In the genomic region with DNA sequence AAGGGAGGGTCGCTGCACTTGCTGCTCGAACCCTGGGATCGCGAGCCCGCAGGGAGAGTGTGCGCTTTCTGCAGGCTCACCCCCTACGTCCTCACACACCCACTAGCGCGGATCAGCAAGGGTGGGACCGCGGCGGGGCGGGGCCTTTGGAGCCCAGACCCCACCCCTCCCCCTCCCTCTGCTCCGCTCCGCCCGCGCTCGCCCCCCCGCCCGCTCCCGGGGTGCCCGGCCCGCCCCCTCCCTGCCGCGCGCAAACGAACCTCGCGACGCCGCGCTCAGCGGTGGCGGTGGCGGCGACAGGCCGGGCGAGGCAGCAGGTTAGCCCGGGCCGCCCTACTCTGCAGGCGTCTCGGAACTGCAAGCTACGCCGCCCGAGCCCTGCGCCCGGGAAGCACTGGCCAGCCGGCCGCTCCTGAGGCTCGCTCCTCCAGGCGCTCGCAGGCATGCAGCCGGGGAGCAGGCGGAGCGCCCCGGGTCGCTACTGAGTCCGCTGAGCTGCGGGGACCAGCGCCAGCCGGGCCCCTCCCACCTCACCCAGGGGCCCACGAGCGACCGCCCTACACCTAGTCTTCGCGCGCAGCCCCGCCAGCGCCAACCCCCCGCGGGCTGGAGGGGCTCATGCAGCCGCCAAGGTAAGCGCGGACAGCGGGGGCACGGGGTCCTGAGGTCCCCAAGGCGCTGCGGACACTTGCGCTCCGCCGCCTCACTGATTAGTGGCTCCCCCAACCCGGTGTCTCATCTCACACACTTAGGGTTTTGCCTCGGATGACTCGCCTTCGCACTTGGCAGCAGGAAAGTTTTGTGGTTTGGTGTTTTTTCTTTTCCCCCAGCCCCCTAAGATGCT, we compare ENCODE assay signal across 8 mouse cellular contexts. TPM values are rescaled to one million over a fixed set of nuclear protein-coding genes. Genes with fewer than 3 reads are reported as not detected.
DNase-seq lines count a peak whose midpoint lies in the region; ATAC-seq and TF ChIP-seq lines count a peak whose summit lies in the region.

A gene (plus strand): TSS at position 253 of the 844 bp plus-strand sequence.

- no peak for TF ChIP-seq CTCF in E14TG2a.4 (conservative IDR thresholded peaks at IDR 0.05; ENCODE audit: low read length)
- TF ChIP-seq CTCF in lung, adult 2 months (IDR thresholded peaks at IDR 0.05; ENCODE audit: insufficient read depth, low read length), result no peak

- H3K4me1 ChIP-seq in E14TG2a.4 (replicated peaks; ENCODE audit: low read depth, low read length), result peaks cover 53% of the 10 kb centered on the region
- H3K4me1 ChIP-seq in forebrain, embryonic 12.5 days, result peaks cover 62% of the 10 kb centered on the region
- peaks cover 17% of the 10 kb centered on the region for H3K4me1 ChIP-seq in heart, embryonic 16.5 days (ENCODE audit: control insufficient read depth, insufficient read depth, low read length)
- H3K4me1 ChIP-seq in lung, adult 2 months (ENCODE audit: control insufficient read depth, insufficient read depth, low read length), result 0 out of 2 replicates have a peak, but pooled peaks cover 2% of the 10 kb centered on the region

- H3K27ac ChIP-seq in forebrain, embryonic 12.5 days, result peak within 1 kb of the TSS; percentile 95
- no peak within 1 kb of the TSS for H3K27ac ChIP-seq in heart, embryonic 16.5 days (ENCODE audit: low read length)

- H3K36me3 ChIP-seq in E14TG2a.4 (ENCODE audit: insufficient read depth, low read length), result no peaks in the 10 kb centered on the region
- no peaks in the 10 kb centered on the region for H3K36me3 ChIP-seq in forebrain, embryonic 12.5 days (replicated peaks)
- no peaks in the 10 kb centered on the region for H3K36me3 ChIP-seq in heart, embryonic 16.5 days (ENCODE audit: control insufficient read depth, insufficient read depth)

- TF ChIP-seq POLR2A in lung, adult 2 months (IDR thresholded peaks at IDR 0.05; ENCODE audit: borderline replicate concordance, extremely low read depth, low read depth, low read length), result peak; percentile 28; the same call in 1 of the 2 replicates

- H3K4me3 ChIP-seq in E14TG2a.4 (replicated peaks; ENCODE audit: low read length), result peak within 1 kb of the TSS; percentile 83
- peak within 1 kb of the TSS; percentile 86 for H3K4me3 ChIP-seq in forebrain, embryonic 12.5 days (replicated peaks)
- peak within 1 kb of the TSS; percentile 66 for H3K4me3 ChIP-seq in heart, embryonic 16.5 days (ENCODE audit: low read length)
- peak within 1 kb of the TSS; percentile 73 for H3K4me3 ChIP-seq in lung, adult 2 months (replicated peaks; ENCODE audit: extremely low read depth, low read depth, low read length)

- H3K9ac ChIP-seq in forebrain, embryonic 12.5 days, result peak within 1 kb of the TSS; percentile 94
- peak within 1 kb of the TSS; percentile 76 for H3K9ac ChIP-seq in heart, embryonic 16.5 days (ENCODE audit: low read length)

- peak; percentile 90 for ATAC-seq in forebrain, embryonic 12.5 days (ENCODE audit: low FRiP score)
- ATAC-seq in heart, embryonic 16.5 days (replicated peaks; ENCODE audit: extremely low read depth, insufficient read depth, low FRiP score), result peak; percentile 64

- peaks cover 17% of the 10 kb centered on the region for H3K9me3 ChIP-seq in E14TG2a.4 (ENCODE audit: low read length)
- no peaks in the 10 kb centered on the region for H3K9me3 ChIP-seq in forebrain, embryonic 12.5 days
- no peaks in the 10 kb centered on the region for H3K9me3 ChIP-seq in heart, embryonic 16.5 days (replicated peaks; ENCODE audit: control insufficient read depth, low read length)

- H3K27me3 ChIP-seq in E14TG2a.4 (ENCODE audit: insufficient read depth, low read length), result peaks cover 95% of the 10 kb centered on the region
- peaks cover 27% of the 10 kb centered on the region for H3K27me3 ChIP-seq in forebrain, embryonic 12.5 days
- H3K27me3 ChIP-seq in heart, embryonic 16.5 days (ENCODE audit: control insufficient read depth, insufficient read depth, low read length), result peaks cover 61% of the 10 kb centered on the region

- WGBS in forebrain, embryonic 12.5 days, result under 1% methylated on average over 63 of the region's 85 CpGs
- 2% methylated on average over 50 of the region's 85 CpGs for WGBS in heart, embryonic 16.5 days
- under 1% methylated on average over 85 of the region's 85 CpGs for WGBS in large intestine, adult 2 months
- WGBS in lung, adult 2 months, result 1% methylated on average over 70 of the region's 85 CpGs

- H3K4me2 ChIP-seq in forebrain, embryonic 12.5 days, result peak within 1 kb of the TSS; percentile 92
- peak within 1 kb of the TSS; percentile 99 for H3K4me2 ChIP-seq in heart, embryonic 16.5 days (ENCODE audit: low read depth, low read length)

- DNase-seq in adrenal gland, postnatal 10 days, result peak; percentile 68
- DNase-seq in large intestine, adult 2 months (ENCODE audit: low read depth, low spot score), result no peak
- peak; percentile 56 for DNase-seq in lung, adult 2 months
- DNase-seq in right cerebral cortex, postnatal 10 days (ENCODE audit: low spot score in 2 of 2), result peak; percentile 84 to 86
- DNase-seq in spleen, adult 18-20 months, result no peak

RNA-seq across cellular contexts. Expression of the gene that starts here (rescaled TPM):
- 10 to 100 TPM; 10.3 to 20.0 TPM for total RNA-seq in adrenal gland, postnatal 10 days (2021)
- 37.3 and 42.3 TPM in 2 replicates for polyA plus RNA-seq in forebrain, embryonic 12.5 days (2016; fragmentation: Nextera tagmentation; extraction: Ambion mirVana)
- polyA plus RNA-seq in heart, embryonic 16.5 days (2015; fragmentation: Nextera tagmentation; extraction: Ambion mirVana), result 3.6 and 4.4 TPM in 2 replicates
- 11.3 and 11.5 TPM in 2 replicates for polyA plus RNA-seq in large intestine, adult 2 months (2012; rRNA removed)
- 23.4 and 27.5 TPM in 2 replicates for polyA plus RNA-seq in lung, adult 2 months (2012; rRNA removed)

Comparison
In these comparisons a context has a peak if more than half of its experiments do, and no peak if none do; other contexts are left out.
1. DNase-seq: peak in adrenal gland, postnatal 10 days (single experiment), lung, adult 2 months (single experiment) and right cerebral cortex, postnatal 10 days (2 of 2); none in large intestine, adult 2 months (single experiment) and spleen, adult 18-20 months (0 of 2).
2. Peak in every context shown above with its lines, with median percentiles within 50 percentile points of each other: H3K4me3 ChIP-seq.